Mouse (Mus musculus) limb, embryonic 15.5 days (tissue): ENCODE measurements around the gene Cd55. TPM values are rescaled to one million over a fixed set of nuclear protein-coding genes. Genes with fewer than 3 reads are reported as not detected.

ENCODE experiments used
- ATAC-seq: fragments of 200-750 bp; cut with Nextera tagmentation; 2 replicates; pipeline ENCODE4 v1.8.0; 2017; ENCODE audit warnings: low read depth, moderate TSS enrichment; ENCODE audit not compliant: insufficient number of reproducible peaks, low FRiP score, low TSS enrichment
- H3K27ac ChIP-seq: fragments of 300-500 bp; sonication (generic); 2 replicates; pipeline ENCODE4 v1.5.1; 2015; ENCODE audit warnings: moderate library complexity, mild to moderate bottlenecking, inconsistent platforms
- H3K27me3 ChIP-seq: fragments of 300-500 bp; sonication (generic); 2 replicates; pipeline ENCODE4 v1.6.1; 2015; ENCODE audit warnings: inconsistent platforms
- H3K36me3 ChIP-seq: fragments of 300-500 bp; sonication (generic); 2 replicates; pipeline ENCODE4 v1.6.1; 2015; ENCODE audit warnings: inconsistent platforms
- H3K4me1 ChIP-seq: fragments of 300-500 bp; sonication (generic); 2 replicates; pipeline ENCODE4 v1.6.1; 2015; ENCODE audit warnings: inconsistent platforms
- H3K4me2 ChIP-seq: fragments of 300-500 bp; sonication (generic); 2 replicates; pipeline ENCODE4 v1.6.1; 2015; ENCODE audit warnings: mild to moderate bottlenecking, inconsistent platforms
- H3K4me3 ChIP-seq: fragments of 300-500 bp; sonication (generic); 2 replicates; pipeline ENCODE4 v1.5.1; 2015; ENCODE audit warnings: mild to moderate bottlenecking, inconsistent platforms
- H3K9ac ChIP-seq: fragments of 300-500 bp; sonication (generic); 2 replicates; pipeline ENCODE4 v1.6.1; 2015; ENCODE audit warnings: inconsistent platforms
- H3K9me3 ChIP-seq: fragments of 300-500 bp; sonication (generic); 2 replicates; pipeline ENCODE4 v1.6.1; 2016; ENCODE audit warnings: inconsistent platforms
- WGBS: fragments of 180-500 bp; shearing (Covaris S2); methylation state at CpG from one replicate; pipeline ENCODE4 v1.1.7; 2015; 5-methylcytosine and 5-hydroxymethylcytosine counted together
- polyA plus RNA-seq: library from polyadenylated mRNA; unstranded; fragments of >200 nt; fragmentation: Nextera tagmentation; extraction: Ambion mirVana; gene quantifications from 2 replicates; pipeline ENCODE4 v1.2.1, GENCODE M21; 2015

Gene Cd55
- polyA plus RNA-seq = 20.8 and 26.8 TPM in 2 replicates

DNA sequence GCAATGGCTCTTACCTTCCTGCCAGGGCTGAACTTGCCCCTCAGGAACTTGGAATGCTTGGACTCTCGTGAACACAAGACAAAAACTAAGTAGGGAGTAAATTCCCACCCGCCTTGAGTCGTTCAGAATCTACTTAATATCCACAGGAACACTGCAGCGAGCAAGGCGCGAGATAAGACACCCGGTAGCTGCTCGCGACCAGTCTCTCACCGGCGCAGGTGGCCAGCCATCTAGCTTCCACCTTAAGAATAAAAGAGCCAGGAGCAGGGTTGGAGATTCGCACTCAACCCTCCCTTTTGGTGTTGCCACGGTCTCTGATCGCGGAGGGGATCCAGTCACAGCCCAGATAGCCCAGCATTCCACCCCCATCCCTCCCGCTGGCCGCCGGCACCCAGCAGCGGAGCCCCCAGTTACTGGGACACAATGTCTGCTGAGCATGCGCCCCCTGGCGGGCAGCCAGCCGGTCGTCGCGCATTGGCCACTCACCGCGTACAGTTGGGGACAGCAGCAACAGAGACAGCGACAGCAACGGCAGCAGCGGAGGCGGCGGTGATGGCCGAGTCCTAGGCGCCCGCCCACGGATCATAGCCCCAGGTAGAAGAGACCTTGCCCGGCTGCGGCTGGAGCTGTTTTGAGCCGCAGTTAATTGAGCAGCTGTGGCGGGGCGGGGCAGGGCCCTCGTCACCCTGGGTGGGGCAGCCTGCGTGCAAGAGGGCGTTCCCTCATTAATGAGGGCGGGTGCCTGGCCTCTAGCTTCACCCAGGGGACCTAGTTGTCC, at the start of gene Cd55:
TSS of gene Cd55 (minus strand) at position 661 of the 778 bp plus-strand sequence.
- Histone ChIP-seq H3K9me3 (no peaks in the 10 kb centered on the region), H3K4me2 (peak within 1 kb of the TSS; percentile 84), H3K27ac (0 out of 2 replicates have a peak within 1 kb of the TSS, but pooled peaks have one; percentile 22), H3K4me1 (0 out of 2 replicates have a peak, but pooled peaks cover 9% of the 10 kb centered on the region), H3K36me3 (no peaks in the 10 kb centered on the region), H3K9ac (peak within 1 kb of the TSS; percentile 39), H3K4me3 (peak within 1 kb of the TSS; percentile 63), H3K27me3 (no peaks in the 10 kb centered on the region)
- under 1% methylated on average over 45 of the region's 45 CpGs for WGBS
- peak; percentile 78 for ATAC-seq

DNA sequence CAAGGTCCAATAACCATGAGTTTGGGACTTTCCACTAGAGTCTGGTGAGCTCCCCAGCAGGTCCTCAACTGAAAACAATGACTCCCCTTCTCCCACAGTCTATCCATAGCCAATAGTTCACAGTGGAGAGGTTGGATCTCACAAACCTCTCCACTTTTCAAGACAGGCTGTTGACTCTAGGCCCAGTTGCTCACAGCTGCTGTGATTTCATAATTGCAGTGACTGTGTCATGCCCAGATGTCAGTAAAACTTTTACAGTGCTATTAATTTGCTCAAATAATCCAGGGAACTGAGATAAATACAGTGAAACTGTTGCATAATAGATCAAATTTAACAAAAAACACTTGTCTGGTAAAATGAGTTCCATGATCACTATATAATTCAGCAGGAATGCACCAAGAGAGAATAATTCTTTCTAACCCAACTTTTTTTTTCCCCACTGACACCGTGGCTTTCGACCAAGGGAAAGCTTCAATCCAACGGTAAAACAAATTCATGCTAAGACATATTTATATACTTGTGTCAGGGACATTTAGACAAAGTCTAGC, 49.4 kb upstream of the Cd55 start:
- ATAC-seq = 0 out of 2 replicates have a peak, but pooled peaks have one; percentile 42
- WGBS = 20% methylated on average over 3 of the region's 3 CpGs
- no peaks in the 10 kb centered on the region for H3K9me3 ChIP-seq
- H3K4me1 ChIP-seq = peaks cover 23% of the 10 kb centered on the region
- no peak overlapping the region for H3K4me3 ChIP-seq
- H3K36me3 ChIP-seq = no peaks in the 10 kb centered on the region
- peak overlapping the region; percentile 57; the same call in 1 of the 2 replicates for H3K27ac ChIP-seq
- no peak overlapping the region for H3K4me2 ChIP-seq
- no peak overlapping the region for H3K9ac ChIP-seq
- H3K27me3 ChIP-seq = no peaks in the 10 kb centered on the region

DNA sequence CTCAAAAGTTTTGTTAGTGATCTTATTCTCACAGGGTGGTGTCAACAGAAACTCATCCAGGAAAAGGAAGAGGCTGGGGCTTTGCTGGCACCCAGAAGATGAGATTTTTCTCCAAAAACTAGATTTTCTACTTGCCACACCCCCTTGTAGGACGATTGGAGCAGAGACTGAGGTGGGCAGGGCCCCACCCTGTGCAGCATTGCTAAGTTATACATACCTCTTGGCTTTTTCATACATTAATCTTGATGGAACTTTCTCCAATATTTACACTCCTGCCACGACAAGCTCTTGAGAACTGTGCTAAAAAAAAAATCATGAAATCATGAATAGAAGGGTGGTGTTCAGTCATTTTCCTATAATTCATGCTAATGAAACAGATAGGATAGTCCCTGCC, 46.4 kb upstream of the Cd55 start:
- no peak overlapping the region for H3K4me3 ChIP-seq
- whole genome bisulfite sequencing = 34% methylated on average over 2 of the region's 2 CpGs
- no peak overlapping the region for H3K9ac ChIP-seq
- H3K27me3 ChIP-seq = no peaks in the 10 kb centered on the region
- H3K9me3 ChIP-seq = no peaks in the 10 kb centered on the region
- no peak overlapping the region for H3K4me2 ChIP-seq
- no peaks in the 10 kb centered on the region for H3K36me3 ChIP-seq
- no peak for ATAC-seq
- H3K27ac ChIP-seq = peak overlapping the region; percentile 82
- H3K4me1 ChIP-seq = peaks cover 23% of the 10 kb centered on the region

DNA sequence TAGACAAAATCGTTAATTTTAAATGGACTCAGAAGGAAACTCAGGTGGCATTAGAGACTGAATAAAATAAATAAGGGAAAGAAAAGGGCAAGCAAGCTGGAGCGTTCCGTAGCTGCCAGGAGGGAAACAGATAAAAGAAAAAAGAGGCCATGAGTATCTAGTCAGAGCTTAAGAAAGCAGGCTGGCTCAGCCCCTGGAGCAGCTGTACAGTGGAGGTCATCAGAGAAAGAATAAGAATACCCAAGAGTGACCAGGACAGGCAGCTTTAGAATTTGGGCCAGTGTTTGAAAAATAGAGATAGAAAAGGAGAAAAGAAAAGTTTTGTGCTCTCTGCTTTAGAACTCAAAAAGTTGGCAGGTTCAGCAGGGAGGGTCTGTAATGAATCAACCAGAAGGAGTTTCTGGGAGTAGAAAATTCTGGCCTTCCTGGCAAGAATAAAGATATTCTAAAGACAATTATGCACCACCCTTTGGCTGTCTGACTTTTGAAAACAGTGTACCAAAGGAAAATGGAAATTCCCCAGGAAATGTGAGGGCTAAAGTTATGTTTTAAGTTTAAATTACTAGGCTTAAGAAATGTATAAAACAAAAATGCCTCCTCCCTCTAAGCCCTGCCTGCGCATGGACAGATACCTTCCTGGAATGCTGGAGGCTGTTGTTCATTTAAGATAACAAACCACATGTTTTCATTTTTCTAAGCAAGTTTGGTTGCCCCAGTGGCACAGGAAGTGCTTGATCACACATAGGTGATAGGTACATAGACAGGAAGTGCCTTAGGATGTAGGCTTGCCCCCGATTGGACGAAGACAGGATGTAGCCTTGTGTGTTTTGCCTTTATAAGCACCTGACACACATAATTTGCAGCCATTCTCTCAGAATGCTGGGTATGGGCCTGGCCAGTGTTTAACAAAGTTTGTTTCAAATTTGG, 45.7 kb upstream of the Cd55 start:
- no peak for ATAC-seq
- 41% methylated on average over 6 of the region's 6 CpGs for WGBS

DNA sequence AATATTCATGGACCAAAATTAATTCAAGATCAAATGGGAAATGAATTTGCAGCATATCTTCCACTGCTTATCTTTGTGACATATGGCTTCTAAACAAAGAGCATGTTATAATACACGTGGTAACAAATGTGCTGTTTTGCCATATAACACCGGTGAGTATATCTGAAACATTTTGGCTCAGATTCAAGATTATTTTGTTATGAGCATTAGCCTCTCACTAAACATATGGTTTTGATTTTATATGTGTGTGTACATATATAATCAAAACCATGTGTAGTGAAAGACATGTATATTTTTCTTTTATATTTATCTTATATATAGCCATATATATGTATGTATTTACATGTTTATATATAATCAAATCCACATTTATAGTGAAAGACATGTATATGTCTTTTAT, 44.9 kb upstream of the Cd55 start:
- H3K4me3 ChIP-seq = no peak overlapping the region
- H3K9me3 ChIP-seq = no peaks in the 10 kb centered on the region
- H3K9ac ChIP-seq = no peak overlapping the region
- H3K36me3 ChIP-seq = no peaks in the 10 kb centered on the region
- H3K27ac ChIP-seq = no peak overlapping the region
- ATAC-seq = no peak
- no peak overlapping the region for H3K4me2 ChIP-seq
- H3K27me3 ChIP-seq = no peaks in the 10 kb centered on the region
- peaks cover 12% of the 10 kb centered on the region for H3K4me1 ChIP-seq
- WGBS = 36% methylated on average over 2 of the region's 2 CpGs

More for the DNA sequence above, 45.7 kb upstream of the Cd55 start:
- H3K9me3 ChIP-seq = no peaks in the 10 kb centered on the region
- no peaks in the 10 kb centered on the region for H3K36me3 ChIP-seq
- H3K9ac ChIP-seq = no peak overlapping the region
- no peaks in the 10 kb centered on the region for H3K27me3 ChIP-seq
- H3K4me3 ChIP-seq = no peak overlapping the region
- peaks cover 21% of the 10 kb centered on the region for H3K4me1 ChIP-seq
- H3K27ac ChIP-seq = peak overlapping the region; percentile 82
- H3K4me2 ChIP-seq = no peak overlapping the region

DNA sequence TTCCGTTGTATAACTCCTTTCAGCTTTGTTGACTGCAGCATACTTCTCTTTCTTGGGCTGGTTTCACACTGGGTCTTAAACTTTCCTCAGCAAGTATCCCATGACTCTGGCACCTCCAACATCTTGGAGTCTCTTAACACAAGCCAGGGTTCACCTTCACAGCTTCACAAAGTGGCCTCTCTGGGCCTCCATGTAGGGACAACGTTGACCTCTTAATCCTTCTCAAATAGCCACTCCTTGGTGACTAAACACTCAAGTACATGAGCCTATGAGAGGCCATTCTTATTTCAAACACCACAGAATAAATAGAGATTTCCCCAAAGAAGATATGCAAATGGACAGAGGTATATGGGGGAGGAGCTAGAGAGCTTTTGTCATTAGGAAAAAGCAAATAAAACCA, 37.4 kb upstream of the Cd55 start:
- H3K9ac ChIP-seq = no peak overlapping the region
- ATAC-seq = no peak
- no peaks in the 10 kb centered on the region for H3K4me1 ChIP-seq
- H3K27ac ChIP-seq = no peak overlapping the region
- no peaks in the 10 kb centered on the region for H3K9me3 ChIP-seq
- 78% methylated on average over 2 of the region's 2 CpGs for WGBS
- H3K27me3 ChIP-seq = no peaks in the 10 kb centered on the region
- no peak overlapping the region for H3K4me2 ChIP-seq
- H3K36me3 ChIP-seq = no peaks in the 10 kb centered on the region
- H3K4me3 ChIP-seq = no peak overlapping the region

DNA sequence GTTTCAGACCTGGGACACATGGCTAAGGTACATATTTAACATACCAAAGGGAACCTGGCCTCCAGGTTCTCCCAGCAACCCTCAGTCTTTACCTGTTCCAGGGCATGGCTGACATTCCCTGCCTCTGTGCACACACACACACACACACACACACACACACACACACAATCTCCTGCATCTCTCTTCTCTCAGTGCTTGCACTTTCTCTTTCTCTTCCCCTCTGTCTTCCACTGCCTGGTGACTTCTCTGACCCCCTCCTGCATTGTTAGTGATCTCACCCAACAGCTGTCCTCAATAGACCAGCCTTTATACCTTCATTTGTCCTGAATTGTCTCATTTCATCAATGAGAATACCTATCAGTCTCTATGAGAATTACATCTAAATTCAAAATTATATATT, 35.8 kb upstream of the Cd55 start:
- no peak overlapping the region for H3K4me2 ChIP-seq
- ATAC-seq = no peak

DNA sequence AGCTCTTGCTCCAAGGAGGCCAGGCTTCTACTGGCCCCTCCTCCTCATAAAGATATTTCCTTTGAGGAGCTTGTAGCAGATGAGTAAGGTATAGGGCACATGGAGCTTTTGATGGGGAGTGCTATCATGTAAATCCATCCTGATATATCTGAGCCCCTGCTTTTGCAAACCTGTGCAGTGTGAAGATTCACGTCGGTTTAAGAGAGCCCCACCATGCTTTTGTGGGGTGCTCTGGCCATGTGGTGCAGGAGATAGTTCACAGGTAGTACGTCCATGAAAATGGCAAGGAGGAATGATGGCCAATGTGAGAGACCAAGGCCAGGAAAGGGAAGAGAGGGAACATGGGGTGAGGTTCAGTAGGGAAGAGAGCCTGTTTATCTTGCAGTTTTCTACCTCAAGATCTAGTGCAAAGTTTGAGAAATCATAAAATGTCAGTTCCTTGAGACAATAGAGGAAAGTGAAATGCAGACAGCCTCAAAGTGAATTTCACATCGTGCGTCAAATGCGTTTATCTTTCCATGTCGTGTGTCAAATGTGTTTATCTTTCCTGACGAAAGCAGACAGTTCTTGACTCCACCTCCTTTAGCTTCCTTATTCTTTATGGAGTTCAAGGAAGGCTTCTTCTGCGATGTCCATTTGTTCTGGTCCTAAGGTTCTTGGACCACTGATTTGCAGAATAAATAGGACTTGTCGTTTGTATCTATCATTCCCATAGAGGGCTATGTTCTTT, 24.4 kb upstream of the Cd55 start:
- Histone ChIP-seq H3K4me1 (no peaks in the 10 kb centered on the region), H3K27ac (no peak overlapping the region), H3K9ac (no peak overlapping the region), H3K4me3 (no peak overlapping the region), H3K36me3 (no peaks in the 10 kb centered on the region), H3K27me3 (no peaks in the 10 kb centered on the region), H3K9me3 (no peaks in the 10 kb centered on the region), H3K4me2 (no peak overlapping the region)
- WGBS = 80% methylated on average over 10 of the region's 10 CpGs
- ATAC-seq = no peak

More for the DNA sequence above, 35.8 kb upstream of the Cd55 start:
- Histone ChIP-seq H3K4me3 (no peak overlapping the region), H3K9me3 (no peaks in the 10 kb centered on the region), H3K36me3 (no peaks in the 10 kb centered on the region), H3K27me3 (no peaks in the 10 kb centered on the region), H3K4me1 (no peaks in the 10 kb centered on the region), H3K27ac (no peak overlapping the region), H3K9ac (no peak overlapping the region)

DNA sequence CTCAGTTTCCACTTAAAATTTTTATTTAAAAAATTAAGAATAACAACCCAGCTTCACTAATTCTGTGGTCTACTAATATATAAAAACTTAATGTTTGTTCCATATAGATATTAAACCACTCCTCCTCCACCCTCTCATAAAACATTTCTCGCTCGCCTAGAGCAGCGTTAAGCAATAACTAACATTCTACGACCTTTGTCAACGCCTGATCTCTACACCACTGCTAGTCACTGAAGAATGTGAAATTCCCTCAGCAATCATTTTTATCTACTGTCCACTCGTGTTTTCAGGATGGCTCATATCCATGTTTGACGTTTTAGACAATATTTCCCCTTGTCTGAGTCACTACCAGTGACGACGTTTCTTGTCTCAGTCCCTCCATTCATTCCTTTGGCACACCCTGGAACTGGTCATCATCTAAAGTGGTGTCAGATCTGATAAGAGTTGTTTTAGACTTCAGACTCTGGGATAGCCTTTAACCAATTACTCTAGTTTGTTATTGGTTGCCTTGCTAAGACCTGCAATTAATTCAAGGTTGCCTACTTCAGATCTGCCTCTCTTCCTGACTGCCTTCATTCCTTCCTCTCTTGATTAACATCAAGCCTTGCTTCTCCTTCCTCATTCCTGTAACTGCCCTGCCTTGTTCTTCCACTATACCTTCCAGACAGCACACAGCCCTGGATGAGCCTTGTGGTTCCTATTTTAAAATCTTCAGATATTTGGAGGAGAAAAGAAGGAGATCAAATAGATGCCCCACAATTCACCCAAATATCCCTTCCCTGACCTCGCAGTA, 23.5 kb upstream of the Cd55 start:
- no peak for ATAC-seq
- WGBS = 57% methylated on average over 10 of the region's 10 CpGs

DNA sequence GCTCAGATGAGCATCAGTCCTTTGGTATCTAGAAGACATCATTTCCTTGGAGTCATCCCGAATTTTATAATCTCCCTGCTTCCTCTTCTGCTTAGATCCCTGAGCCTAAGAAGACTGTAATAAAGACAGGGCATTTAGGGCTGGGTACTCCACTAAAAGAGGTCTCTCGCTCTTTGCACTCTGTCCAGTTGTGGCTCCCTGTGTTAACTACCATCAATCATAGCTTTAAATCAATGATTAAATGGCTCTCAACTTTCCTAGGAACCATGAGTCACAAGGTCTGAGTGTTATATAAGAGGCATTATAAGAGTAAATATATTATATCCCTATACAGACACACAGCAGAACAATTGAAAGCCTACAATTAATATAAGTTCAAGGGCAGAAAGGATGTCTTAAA, 22.8 kb upstream of the Cd55 start:
- 63% methylated on average over 2 of the region's 2 CpGs for WGBS
- Histone ChIP-seq H3K36me3 (no peaks in the 10 kb centered on the region), H3K4me2 (no peak overlapping the region), H3K27ac (no peak overlapping the region), H3K9me3 (no peaks in the 10 kb centered on the region), H3K4me3 (no peak overlapping the region), H3K27me3 (no peaks in the 10 kb centered on the region), H3K9ac (no peak overlapping the region), H3K4me1 (no peaks in the 10 kb centered on the region)
- ATAC-seq = no peak

More for the DNA sequence above, 23.5 kb upstream of the Cd55 start:
- H3K9me3 ChIP-seq = no peaks in the 10 kb centered on the region
- H3K36me3 ChIP-seq = no peaks in the 10 kb centered on the region
- no peak overlapping the region for H3K4me3 ChIP-seq
- no peaks in the 10 kb centered on the region for H3K27me3 ChIP-seq
- no peak overlapping the region for H3K27ac ChIP-seq
- no peak overlapping the region for H3K4me2 ChIP-seq
- no peaks in the 10 kb centered on the region for H3K4me1 ChIP-seq
- H3K9ac ChIP-seq = no peak overlapping the region

DNA sequence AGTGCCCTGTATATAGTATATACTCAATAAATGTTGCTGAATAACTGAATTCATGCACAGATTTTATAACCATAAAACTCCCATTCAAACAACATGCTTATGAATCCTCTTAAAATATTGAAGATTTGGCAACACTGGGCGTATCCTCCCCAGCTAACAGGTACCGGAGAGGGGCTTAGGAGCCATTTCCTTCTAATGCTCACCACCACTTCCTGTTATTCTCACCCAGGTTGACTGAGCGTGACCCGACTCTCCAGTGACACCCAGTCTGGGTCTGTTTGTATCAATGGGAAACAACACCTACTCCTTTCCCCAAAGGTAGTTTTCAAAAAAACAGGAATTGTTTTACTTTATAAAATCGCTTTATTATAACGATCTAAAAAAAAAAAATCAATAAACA, 12.4 kb upstream of the Cd55 start:
- Histone ChIP-seq H3K4me2 (no peak overlapping the region), H3K4me3 (no peak overlapping the region), H3K4me1 (no peaks in the 10 kb centered on the region), H3K27me3 (no peaks in the 10 kb centered on the region), H3K36me3 (no peaks in the 10 kb centered on the region), H3K27ac (no peak overlapping the region), H3K9ac (no peak overlapping the region), H3K9me3 (no peaks in the 10 kb centered on the region)
- WGBS = 86% methylated on average over 6 of the region's 6 CpGs
- ATAC-seq = no peak
